Mouse (Mus musculus) MEL (cell line): ENCODE results near the gene Hrh1. TPM values are rescaled to one million over a fixed set of nuclear protein-coding genes. Genes with fewer than 3 reads are reported as not detected.

Experiments
- DNase-seq: peaks from one replicate; pipeline ENCODE4 v3.0.0; 2011; ENCODE audit warnings: low read depth, low spot score
- H3K27ac ChIP-seq: 2 replicates; pipeline ENCODE4 v1.5.1; 2012; ENCODE audit warnings: low read depth, mild to moderate bottlenecking, control low read depth, low read length, moderate library complexity; ENCODE audit not compliant: control insufficient read depth
- H3K27me3 ChIP-seq, 2 experiments: fragments of 150-350 bp in 1 of 2; sonication (generic) in 1 of 2; 2 replicates each; pipeline ENCODE4 v1.6.1; 2012; ENCODE audit warnings: low read length in 2 of 2, mild to moderate bottlenecking in 2 of 2, improper control_type of control experiment in 1 of 2, moderate library complexity in 1 of 2; ENCODE audit not compliant: insufficient read depth in 2 of 2, control insufficient read depth in 1 of 2
- H3K36me3 ChIP-seq, 2 experiments: 2 replicates each; pipeline ENCODE4 v1.6.1; 2012 to 2014; ENCODE audit warnings: low read length in 2 of 2, improper control_type of control experiment in 1 of 2, inconsistent platforms in 1 of 2, mild to moderate bottlenecking in 1 of 2; ENCODE audit not compliant: insufficient read depth in 2 of 2, control insufficient read depth in 1 of 2
- H3K4me1 ChIP-seq, 2 experiments: fragments of 150-350 bp in 1 of 2; sonication (generic) in 1 of 2; 2 replicates each; pipeline ENCODE4 v1.6.1; 2012; ENCODE audit warnings: low read length in 2 of 2, improper control_type of control experiment in 1 of 2, mild to moderate bottlenecking in 1 of 2; ENCODE audit not compliant: insufficient read depth in 2 of 2, control insufficient read depth in 1 of 2
- H3K4me3 ChIP-seq, 2 experiments: fragments of 150-350 bp in 1 of 2; sonication (generic) in 1 of 2; 2 replicates each; pipeline ENCODE4 v1.5.1; 2012; ENCODE audit warnings: low read depth in 2 of 2, low read length in 2 of 2, mild to moderate bottlenecking in 2 of 2, moderate library complexity in 2 of 2, control low read depth in 1 of 2, improper control_type of control experiment in 1 of 2; ENCODE audit not compliant: control insufficient read depth in 1 of 2, insufficient read depth in 1 of 2
- H3K79me2 ChIP-seq: 2 replicates; pipeline ENCODE4 v1.6.1; 2012; ENCODE audit warnings: mild to moderate bottlenecking, low read length, moderate library complexity; ENCODE audit not compliant: control insufficient read depth, poor library complexity, insufficient read depth
- H3K9ac ChIP-seq: 2 replicates; pipeline ENCODE4 v1.6.1; 2012; ENCODE audit warnings: low read depth, mild to moderate bottlenecking, control low read depth, low read length, moderate library complexity; ENCODE audit not compliant: control insufficient read depth, poor library complexity, severe bottlenecking
- H3K9me3 ChIP-seq: fragments of 150-350 bp; sonication (generic); replicated peaks from 2 replicates; pipeline ENCODE4 v1.6.1; 2012; ENCODE audit warnings: mild to moderate bottlenecking, low read length, improper control_type of control experiment, moderate library complexity; ENCODE audit not compliant: insufficient read depth
- CHD2 ChIP-seq: IDR thresholded peaks from 2 replicates; pipeline ENCODE4 v1.6.1; 2011; ENCODE audit warnings: low read length, improper control_type of control experiment
- E2F4 ChIP-seq: IDR thresholded peaks from 2 replicates; pipeline ENCODE4 v1.6.1; 2011; ENCODE audit warnings: low read depth, low read length, improper control_type of control experiment, borderline replicate concordance
- ELF1 ChIP-seq: IDR thresholded peaks from 2 replicates; pipeline ENCODE4 v1.6.1; 2014; ENCODE audit warnings: low read depth, mild to moderate bottlenecking, inconsistent platforms, low read length, improper control_type of control experiment, moderate library complexity
- EP300 ChIP-seq, 2 experiments: IDR thresholded peaks; 2 replicates each; pipeline ENCODE4 v1.6.1; 2011; ENCODE audit warnings: improper control_type of control experiment in 2 of 2, low read length in 2 of 2, low read depth in 1 of 2, mild to moderate bottlenecking in 1 of 2
- GABPA ChIP-seq: IDR thresholded peaks from 2 replicates; pipeline ENCODE4 v1.6.1; 2012; ENCODE audit warnings: low read depth, mild to moderate bottlenecking, inconsistent platforms, low read length, improper control_type of control experiment, moderate library complexity
- JUND ChIP-seq: IDR thresholded peaks from 2 replicates; pipeline ENCODE4 v1.6.1; 2011; ENCODE audit warnings: low read depth, mild to moderate bottlenecking, improper control_type of control experiment, low read length
- KAT2A ChIP-seq: conservative IDR thresholded peaks from 2 replicates; pipeline ENCODE4 v1.6.1; 2012; ENCODE audit warnings: low read depth, low read length, improper control_type of control experiment, inconsistent platforms
- MEF2A ChIP-seq: IDR thresholded peaks from 2 replicates; pipeline ENCODE4 v1.6.1; 2014; ENCODE audit warnings: low read depth, mild to moderate bottlenecking, inconsistent platforms, low read length, improper control_type of control experiment; ENCODE audit not compliant: poor library complexity, insufficient replicate concordance, severe bottlenecking; ENCODE audit errors: extremely low read depth
- MYC ChIP-seq: IDR thresholded peaks from 2 replicates; pipeline ENCODE4 v1.6.1; 2011; ENCODE audit warnings: low read depth, mild to moderate bottlenecking, low read length, improper control_type of control experiment, moderate library complexity
- NELFE ChIP-seq: IDR thresholded peaks from 2 replicates; pipeline ENCODE4 v1.6.1; 2011; ENCODE audit warnings: low read depth, low read length, improper control_type of control experiment
- POLR2AphosphoS2 ChIP-seq: IDR thresholded peaks from 2 replicates; pipeline ENCODE4 v1.6.1; 2011; ENCODE audit warnings: low read length, improper control_type of control experiment
- POLR2AphosphoS5 ChIP-seq: IDR thresholded peaks from 2 replicates; pipeline ENCODE4 v1.6.1; 2012; ENCODE audit warnings: low read depth, borderline replicate concordance, mild to moderate bottlenecking, inconsistent platforms, low read length, moderate library complexity, mixed read lengths
- RAD21 ChIP-seq: IDR thresholded peaks from 2 replicates; pipeline ENCODE4 v1.6.1; 2011; ENCODE audit warnings: mild to moderate bottlenecking, low read depth, low read length, improper control_type of control experiment
- TAL1 ChIP-seq: IDR thresholded peaks from 2 replicates; pipeline ENCODE4 v1.6.1; 2012; ENCODE audit warnings: mild to moderate bottlenecking, inconsistent platforms, low read length, moderate library complexity, mixed read lengths
- UBTF ChIP-seq: IDR thresholded peaks from 2 replicates; pipeline ENCODE4 v1.6.1; 2012; ENCODE audit warnings: low read depth, mild to moderate bottlenecking, inconsistent platforms, low read length, improper control_type of control experiment, moderate library complexity, borderline replicate concordance; ENCODE audit not compliant: insufficient read depth
- USF2 ChIP-seq, 2 experiments: IDR thresholded peaks; 2 replicates each; pipeline ENCODE4 v1.6.1; 2011 to 2012; ENCODE audit warnings: improper control_type of control experiment in 2 of 2, low read length in 2 of 2, borderline replicate concordance in 1 of 2, inconsistent platforms in 1 of 2, low read depth in 1 of 2, mild to moderate bottlenecking in 1 of 2; ENCODE audit not compliant: insufficient read depth in 1 of 2
- ZKSCAN1 ChIP-seq: IDR thresholded peaks from 2 replicates; pipeline ENCODE4 v1.6.1; 2012; ENCODE audit warnings: low read depth, mild to moderate bottlenecking, inconsistent platforms, low read length, improper control_type of control experiment, moderate library complexity
- polyA plus RNA-seq, 2 experiments: library from polyadenylated mRNA; stranded (reverse) in 1 of 2; unstranded in 1 of 2; fragments of >175 nt in 1 of 2; fragments of >200 nt in 1 of 2; gene quantifications; 2 replicates each; pipeline versions ENCODE4 v1.2.1 to v1.2.4; 2012; ENCODE audit warnings: low replicate concordance in 2 of 2, low read depth in 1 of 2; ENCODE audit not compliant: insufficient read length in 2 of 2, insufficient read depth in 1 of 2, missing spikeins in 1 of 2
- total RNA-seq: library from RNA; depleted of rRNA; stranded (reverse); fragments of 300-350 nt; gene quantifications from 2 replicates; pipeline ENCODE4 v1.2.3, GENCODE M21; 2012

Hrh1 gene
- total and polyA plus RNA-seq, 3 experiments: not detected

DNA sequence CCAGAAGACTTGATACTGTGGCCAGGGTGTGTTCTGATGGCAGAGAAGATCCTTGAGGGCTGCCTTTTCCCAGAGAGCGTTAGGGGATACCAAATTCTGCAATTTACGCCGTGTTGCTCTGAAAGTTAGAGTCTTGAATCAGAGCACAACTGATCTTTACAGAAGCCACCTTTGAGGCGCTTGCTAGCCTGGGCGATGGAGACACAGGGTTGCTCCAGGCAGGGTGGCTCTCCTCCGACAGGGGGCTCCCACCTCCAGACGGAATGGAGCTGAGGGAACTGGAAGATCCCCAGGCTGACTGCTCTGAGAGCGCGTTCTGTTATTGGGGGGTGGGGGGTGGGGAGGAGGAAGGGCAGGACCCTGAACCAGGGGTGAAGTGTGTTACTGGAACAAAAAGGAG lies 890 bp downstream of the Hrh1 start:
- Histone ChIP-seq H3K27me3 (no peaks in the 10 kb centered on the region), H3K79me2 (no peaks in the 10 kb centered on the region), H3K4me1 (no peaks in the 10 kb centered on the region), H3K4me3 (no peak overlapping the region), H3K9ac (no peak overlapping the region), H3K36me3 (no peaks in the 10 kb centered on the region), H3K9me3 (no peaks in the 10 kb centered on the region), H3K27ac (no peak overlapping the region)
- DNase-seq: no peak
- TF ChIP-seq E2F4 (no peak), POLR2AphosphoS5 (no peak), ZKSCAN1 (no peak), JUND (no peak), UBTF (no peak), POLR2AphosphoS2 (no peak), NELFE (no peak)

DNA sequence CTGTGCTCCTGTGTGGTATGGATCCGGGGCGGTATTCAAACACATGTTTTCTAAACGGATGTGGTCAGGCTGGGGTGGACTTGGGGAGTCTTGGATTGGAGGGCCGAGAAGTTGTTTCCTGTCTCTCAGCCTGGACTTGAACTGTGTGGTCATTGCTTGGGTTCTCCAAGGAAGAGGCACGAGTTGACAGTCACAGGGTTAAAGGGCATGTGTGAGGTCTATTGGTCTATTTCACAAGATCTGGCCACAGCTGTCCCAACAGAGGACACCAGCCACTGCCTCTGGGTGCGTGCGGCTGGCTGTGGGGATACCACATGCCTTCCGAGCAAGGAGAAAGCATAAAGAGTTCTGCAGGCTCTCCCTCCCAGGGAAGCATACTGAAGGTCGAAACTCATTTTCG lies 2.7 kb downstream of the Hrh1 start:
- no peaks in the 10 kb centered on the region for H3K9me3 ChIP-seq
- no peaks in the 10 kb centered on the region for H3K4me1 ChIP-seq
- TF ChIP-seq MEF2A: no peak
- TF ChIP-seq MYC: no peak
- no peak overlapping the region for H3K9ac ChIP-seq
- DNase-seq: no peak
- no peaks in the 10 kb centered on the region for H3K27me3 ChIP-seq
- H3K4me3 ChIP-seq: no peak overlapping the region
- H3K36me3 ChIP-seq: no peaks in the 10 kb centered on the region
- H3K27ac ChIP-seq: no peak overlapping the region
- H3K79me2 ChIP-seq: no peaks in the 10 kb centered on the region

DNA sequence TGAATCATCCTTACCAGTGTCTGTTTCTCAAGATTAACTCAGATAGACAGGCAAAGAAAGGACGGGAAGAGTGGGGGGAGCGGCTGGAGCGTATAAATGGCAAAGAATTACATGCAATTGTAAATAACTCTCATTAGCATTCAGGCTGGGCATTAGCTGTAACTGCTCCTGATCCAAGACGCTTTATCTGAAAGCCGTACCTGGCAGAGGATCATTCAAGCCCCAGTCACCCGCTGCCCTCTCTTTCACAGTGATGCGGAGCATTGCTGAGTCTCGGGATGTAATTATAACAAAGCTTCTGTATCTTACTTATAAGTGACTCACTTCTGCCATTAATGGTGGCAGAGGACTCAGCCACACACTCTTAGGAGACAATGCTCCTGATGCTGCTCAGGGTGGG lies 3.1 kb downstream of the Hrh1 start:
- no peak overlapping the region for H3K4me3 ChIP-seq
- no peak for DNase-seq
- no peak for TF ChIP-seq USF2 (IDR thresholded peaks at IDR 0.05; ENCODE audit: borderline replicate concordance in 1 of 2, insufficient read depth in 1 of 2, low read depth in 1 of 2, low read length in 2 of 2)
- no peak for TF ChIP-seq ELF1
- no peak for TF ChIP-seq POLR2AphosphoS5
- no peak for TF ChIP-seq KAT2A
- TF ChIP-seq CHD2: no peak
- TF ChIP-seq TAL1: no peak
- no peak for TF ChIP-seq GABPA
- no peak for TF ChIP-seq RAD21
- TF ChIP-seq EP300 (IDR thresholded peaks at IDR 0.05; ENCODE audit: low read depth in 1 of 2, low read length in 2 of 2): no peak
- TF ChIP-seq, all 39 proteins: peak for 0
- Histone ChIP-seq H3K27me3 (no peaks in the 10 kb centered on the region), H3K27ac (no peak overlapping the region), H3K9ac (no peak overlapping the region), H3K4me1 (no peaks in the 10 kb centered on the region), H3K36me3 (no peaks in the 10 kb centered on the region), H3K79me2 (no peaks in the 10 kb centered on the region), H3K9me3 (no peaks in the 10 kb centered on the region)
